Mouse (Mus musculus) liver, postnatal 0 days (tissue): ENCODE results near the gene Top3b.

Experiments used
- CTCF ChIP-seq: sonication (generic); IDR thresholded peaks from 2 replicates; pipeline ENCODE4 v1.5.1; 2016; ENCODE audit warnings: antibody characterized with exemption, low read depth
- EP300 ChIP-seq: IDR thresholded peaks from 2 replicates; pipeline ENCODE4 v1.6.1; 2016; ENCODE audit warnings: antibody characterized with exemption, low read depth, mild to moderate bottlenecking

GRCm38 (mm10) chr16:16913440-16913839 lies 42.9 kb downstream of the Top3b start:
- TF ChIP-seq EP300 (no peak), CTCF (no peak)
